Mouse (Mus musculus) layer of hippocampus, adult 9-10 months (tissue): ENCODE data around the gene Dnaja3.
A peak's percentile ranks its signal among the peaks of the same experiment; 100 is the strongest.

Source experiments
- DNase-seq: peaks from one replicate; pipeline ENCODE4 v3.0.0; 2022; ENCODE audit warnings: low spot score

Gene Dnaja3

DNA sequence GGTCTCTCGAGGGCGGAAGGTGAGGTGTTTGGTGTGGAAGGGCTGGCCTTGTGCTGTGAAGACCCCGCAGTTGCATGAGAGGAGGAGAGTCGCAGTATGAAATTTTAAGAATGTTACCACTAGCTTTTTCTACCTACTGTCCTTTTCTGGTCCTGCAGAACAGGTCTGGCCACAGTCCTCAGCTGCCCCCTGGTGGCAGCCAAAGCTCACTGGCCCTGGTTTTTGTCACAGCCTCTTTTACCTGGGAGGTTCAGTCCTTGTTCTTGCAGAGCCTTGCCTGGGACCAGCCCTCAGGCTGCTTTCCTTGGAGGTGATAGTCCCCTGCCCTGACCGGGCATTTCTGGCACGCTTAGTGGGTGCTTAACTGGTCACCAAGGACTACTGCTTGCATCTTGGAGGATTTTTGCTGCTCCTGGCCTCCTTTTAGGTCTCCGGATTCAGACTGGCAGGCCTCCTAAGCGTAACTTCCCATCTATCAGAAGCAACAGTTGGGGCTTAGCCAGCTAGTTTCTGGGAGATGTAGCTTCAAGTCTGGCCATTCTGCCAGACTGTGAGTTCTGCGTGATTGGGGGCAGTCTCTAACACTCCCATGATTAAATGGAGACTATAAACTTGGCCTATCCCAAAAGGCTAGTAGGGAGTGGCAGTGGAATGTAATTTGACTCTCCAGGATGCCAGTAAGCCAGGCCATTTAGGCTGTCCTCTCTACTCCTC lies 31.8 kb upstream of the Dnaja3 start:
- peak; percentile 71 for DNase-seq

DNA sequence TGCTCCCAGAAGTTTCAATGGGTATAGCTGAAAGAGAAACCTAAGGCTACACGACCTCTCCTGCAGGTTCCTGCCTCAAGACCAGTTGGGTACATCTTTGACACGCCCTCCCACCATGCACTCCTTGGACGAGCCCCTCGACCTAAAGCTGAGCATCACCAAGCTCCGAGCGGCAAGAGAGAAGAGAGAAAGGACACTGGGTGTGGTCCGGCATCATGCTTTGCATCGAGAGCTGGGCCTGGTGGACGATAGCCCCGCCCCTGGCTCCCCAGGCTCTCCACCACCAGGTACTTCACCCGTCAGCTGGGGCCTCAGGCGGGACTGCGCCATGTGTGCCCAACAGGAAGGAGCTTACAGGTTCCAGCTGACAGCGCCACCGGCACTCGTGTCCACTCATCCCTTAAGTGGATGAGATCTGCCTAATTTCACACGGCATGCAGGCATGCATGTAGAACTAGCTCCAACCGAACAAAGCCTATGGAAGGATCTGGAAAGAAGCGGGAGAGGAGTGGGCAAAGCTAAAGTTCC lies 31.2 kb upstream of the Dnaja3 start:
- DNase-seq: no peak

DNA sequence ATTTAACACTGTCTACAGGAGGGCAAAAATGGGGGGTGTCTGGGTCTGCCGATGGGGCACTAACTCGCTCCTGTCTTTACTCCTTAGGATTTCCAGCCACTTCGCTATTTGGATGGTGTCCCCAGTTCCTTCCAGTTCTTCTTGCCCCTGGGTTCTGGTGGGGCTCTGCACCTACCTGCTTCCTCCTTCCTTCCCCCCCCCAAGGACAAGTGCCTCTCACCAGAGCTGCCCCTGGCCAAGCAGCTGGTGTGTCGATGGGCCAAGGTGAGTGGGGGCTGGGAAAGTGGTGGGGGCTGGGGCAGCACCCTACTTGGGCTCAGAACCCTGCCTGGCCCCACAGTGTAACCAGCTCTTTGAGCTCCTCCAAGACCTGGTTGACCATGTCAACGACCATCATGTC lies 28.6 kb upstream of the Dnaja3 start:
- DNase-seq: no peak

DNA sequence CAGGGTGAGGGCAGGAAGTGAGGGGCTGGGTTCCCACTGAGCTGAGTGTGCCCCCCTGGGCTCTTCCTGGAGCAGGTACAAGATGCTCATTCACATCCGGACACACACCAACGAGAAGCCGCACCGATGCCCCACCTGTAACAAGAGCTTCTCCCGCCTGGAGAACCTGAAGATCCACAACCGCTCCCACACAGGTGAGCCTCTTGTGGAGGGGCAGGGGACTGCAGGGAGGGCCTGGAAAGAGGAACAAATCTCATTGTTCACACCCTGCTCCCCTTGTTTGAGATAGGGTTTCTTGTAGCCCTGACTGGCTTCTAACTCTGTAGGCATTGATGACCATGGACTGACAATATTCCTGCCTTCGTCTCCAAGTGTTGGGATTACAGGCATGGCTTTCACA lies 28.1 kb upstream of the Dnaja3 start:
- DNase-seq: no peak

DNA sequence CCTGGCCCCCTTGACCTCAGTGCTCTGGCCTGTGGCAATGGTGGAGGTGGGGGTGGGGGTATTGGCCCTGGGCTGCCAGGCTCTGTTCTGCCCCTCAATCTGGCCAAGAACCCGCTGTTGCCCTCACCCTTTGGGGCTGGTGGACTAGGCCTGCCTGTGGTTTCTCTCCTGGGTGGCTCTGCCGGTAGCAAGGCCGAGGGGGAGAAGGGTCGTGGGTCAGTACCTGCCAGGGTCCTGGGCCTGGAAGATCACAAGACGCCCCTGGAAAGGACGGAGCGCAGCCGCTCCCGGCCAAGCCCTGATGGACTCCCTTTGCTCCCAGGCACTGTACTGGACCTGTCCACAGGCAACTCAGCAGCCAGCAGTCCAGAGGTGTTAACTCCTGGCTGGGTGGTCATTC lies 26.1 kb upstream of the Dnaja3 start:
- DNase-seq: no peak

DNA sequence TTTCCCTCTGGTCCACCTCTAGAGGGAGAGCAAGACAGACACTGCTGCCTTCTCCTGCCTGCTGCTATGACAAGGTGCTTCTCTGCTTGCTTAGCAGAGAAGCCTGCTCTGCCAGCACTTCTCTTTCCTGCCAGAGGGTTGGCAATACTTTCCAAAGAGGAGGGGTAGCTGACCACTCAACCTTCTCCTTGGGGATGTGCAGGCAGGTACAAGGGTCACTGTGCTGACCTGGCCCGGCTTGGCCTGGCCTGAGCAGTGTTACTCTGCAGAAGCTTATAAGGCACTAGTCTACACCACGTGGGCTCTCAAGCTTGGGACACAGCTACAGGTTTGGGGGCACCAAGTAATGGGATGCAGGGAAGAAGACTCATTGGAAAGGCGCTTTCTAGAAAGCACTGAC lies 25.1 kb upstream of the Dnaja3 start:
- DNase-seq: no peak

DNA sequence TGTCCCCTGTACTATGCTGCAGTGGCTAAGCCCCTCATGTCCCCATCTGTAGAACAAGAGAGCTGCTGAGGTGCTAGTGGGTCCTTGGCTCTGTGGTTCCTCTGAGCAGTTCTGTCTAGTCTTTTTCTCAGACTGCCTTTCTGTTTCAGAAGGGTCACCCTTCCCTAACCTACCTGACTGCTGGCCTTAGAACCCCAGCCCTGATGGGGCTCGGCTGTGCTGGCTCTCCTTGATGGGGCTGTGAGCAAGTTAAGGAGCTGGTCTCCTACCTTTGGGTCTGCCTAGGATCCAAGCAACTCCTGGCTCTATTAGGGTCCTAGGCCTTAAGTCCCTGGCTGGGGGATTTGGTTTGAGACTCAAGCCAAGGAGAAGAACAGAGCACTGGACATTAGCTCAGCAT lies 24.5 kb upstream of the Dnaja3 start:
- DNase-seq: no peak

DNA sequence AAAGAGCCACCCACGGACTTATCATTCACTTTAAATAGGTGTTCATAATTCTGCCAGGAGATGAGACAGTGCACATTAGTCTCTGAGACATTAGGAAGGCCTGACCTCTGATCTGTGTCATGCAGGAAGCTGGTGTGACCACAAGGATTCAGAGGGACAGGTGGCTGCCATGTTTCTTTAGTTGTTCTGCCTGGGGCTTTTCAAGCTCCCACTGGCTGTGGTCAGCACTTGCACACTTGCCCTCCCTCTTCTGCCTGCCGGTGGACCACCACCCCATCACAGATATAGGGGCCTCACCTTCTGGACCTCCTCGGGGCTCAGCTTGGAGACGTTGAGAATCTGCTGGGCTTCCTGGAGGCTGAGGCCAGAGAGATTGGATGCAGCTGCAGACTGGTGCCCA lies 23.0 kb upstream of the Dnaja3 start:
- DNase-seq: no peak

DNA sequence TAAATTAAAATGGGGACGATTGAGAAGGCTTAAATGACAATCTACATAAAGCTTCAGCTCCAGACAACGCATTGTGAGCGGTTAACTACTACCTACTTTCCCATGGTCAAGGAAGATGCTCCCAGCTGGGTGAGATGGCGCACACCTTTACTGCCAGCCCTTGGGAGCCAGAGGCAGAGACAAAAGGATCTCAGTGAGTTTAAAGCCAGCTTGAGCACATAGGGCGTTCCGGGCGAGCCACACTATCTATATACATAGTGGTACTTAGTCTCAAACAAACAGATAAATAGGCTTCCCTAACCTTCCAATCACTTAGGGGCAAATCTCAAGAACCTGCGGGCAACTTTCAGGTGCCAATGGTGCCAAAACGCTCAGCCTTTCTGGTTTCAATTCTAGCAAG lies 15.7 kb upstream of the Dnaja3 start:
- DNase-seq: no peak

DNA sequence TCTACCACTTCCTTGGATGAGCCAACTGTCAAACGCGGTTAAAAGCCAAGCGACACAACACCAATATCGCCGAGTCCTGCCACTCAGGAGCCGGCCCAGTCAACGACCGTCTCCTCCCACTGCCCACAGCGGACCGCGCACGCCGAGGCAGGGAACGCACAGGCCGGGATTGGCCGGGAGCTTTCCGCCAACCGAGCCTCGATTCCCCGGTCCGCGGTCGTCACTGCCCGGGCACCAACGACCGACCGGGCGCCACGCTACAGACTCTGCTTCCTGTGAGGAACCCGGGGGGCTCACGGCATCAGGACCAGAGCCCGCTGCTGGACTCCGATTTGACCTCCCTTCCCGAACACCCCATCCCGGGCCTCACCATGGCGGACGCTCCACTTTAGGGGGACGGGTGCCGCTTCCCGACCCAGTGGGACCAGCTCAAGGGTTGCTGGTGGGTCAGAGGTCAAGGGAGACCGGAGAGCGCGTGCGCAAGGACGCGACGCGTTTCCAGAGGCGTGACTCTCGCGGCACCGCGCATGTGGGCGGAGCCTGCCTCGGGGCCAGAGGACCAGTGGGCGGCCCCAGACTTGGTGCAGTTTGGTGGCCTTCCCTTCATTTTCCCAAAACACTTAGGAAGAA lies 15.2 kb upstream of the Dnaja3 start, which contains the start of gene Pam16:
Gene Pam16, minus strand, starts transcription at position 508 of the 630 bp plus-strand sequence.
- peak; percentile 85 for DNase-seq

DNA sequence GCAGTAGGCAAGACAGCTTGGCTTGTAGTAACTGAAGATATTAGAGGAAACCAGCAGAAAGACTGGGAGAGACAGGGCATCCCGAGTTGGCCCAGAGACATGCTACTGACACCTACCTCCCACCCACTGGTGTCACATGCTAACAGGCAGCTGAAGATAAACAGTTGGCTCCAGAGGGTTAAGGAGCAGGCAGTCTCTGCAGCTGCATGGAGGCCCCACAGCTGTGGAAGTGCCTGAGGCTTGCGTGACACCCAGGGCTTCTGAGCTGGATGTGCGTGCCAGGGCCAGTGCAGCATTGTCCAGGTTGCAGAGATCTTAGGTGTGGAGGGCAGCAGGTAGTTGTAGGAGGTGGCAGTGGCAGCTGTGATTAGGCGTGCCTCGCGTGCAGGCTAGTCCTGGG lies 12.7 kb upstream of the Dnaja3 start:
- no peak for DNase-seq

DNA sequence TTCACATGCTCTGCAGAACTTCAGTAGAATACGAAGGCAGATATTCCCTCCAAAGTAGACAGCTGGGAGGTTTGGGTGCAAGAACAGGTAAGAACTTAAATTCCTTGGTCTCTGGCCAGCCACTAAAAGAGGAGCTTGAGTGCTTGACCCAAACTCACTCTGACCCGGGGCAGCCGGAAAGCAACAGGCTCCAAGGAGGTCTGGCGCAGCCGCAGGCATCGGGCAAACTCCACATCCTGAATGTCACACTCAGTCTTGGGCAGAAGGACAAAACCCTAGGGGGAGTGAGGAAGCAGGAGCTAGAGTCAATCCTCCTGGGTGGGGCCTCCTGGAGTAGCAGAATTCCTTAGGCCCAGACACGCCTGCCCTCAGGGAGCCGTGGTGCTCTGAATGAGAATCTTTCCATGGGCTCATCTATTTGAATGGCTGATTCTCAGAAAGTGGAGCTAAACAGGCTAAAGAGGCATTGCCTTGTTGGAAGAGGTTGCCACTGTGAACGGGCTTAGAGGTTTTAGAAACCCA lies 10.8 kb upstream of the Dnaja3 start:
- no peak for DNase-seq

DNA sequence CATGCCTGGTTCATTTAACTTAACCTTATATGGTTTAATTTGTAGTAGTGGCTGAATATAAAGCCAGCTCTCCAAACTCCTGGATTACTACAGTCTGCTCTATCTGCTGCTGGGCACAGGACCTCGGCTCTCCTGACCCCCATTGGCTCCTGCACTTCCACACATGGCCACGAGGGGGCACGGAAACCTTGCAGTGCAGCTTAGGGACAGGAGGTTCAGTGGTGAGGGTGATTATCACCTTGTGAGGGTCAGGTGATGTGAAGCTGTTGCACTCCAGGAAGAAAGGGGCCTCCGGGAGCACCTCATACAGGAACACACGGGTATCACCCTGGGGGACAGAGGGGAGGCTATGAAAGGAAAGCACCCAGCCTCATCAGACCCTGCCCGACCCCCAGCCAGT lies 9.8 kb upstream of the Dnaja3 start:
- peak; percentile 63 for DNase-seq

DNA sequence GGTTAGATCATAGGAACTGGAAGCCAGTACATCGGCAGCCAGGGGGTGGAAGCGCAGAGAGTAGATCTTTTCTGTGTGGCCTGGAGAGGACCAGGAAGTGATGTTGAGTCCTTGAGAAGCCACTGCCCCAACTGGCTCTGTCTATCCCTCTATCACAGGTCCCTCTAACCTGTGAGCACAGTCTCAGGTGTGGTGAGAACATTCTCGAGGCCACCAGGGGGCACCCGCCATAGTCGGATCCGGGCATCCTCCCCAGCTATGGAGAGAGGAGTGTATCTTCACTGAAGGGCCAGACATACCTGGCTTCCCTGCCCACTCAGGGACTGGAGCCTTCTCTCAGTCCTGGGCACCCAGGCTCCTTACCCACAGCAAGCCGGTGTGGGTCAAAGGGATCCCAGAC lies 7.7 kb upstream of the Dnaja3 start:
- no peak for DNase-seq

DNA sequence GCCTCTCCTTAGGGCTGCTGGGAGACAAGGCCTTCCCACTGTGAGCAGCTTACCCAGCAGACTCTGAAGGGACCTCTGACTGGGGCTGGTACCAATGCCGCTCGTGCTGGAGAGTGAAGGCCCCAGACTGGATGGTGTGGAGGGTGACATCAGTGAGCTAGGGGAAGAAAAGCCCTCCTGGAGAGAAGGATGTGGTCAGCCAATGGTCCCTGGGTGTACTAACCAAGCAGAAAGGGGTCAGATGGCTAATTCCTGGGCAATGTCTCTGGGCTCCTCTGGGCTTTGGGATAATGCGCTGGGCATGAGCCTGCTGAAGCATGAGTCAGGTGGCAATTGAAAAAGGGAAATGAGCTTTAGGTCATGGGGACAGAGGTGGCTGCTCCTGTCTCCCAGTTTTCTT lies 6.1 kb upstream of the Dnaja3 start:
- DNase-seq: no peak

DNA sequence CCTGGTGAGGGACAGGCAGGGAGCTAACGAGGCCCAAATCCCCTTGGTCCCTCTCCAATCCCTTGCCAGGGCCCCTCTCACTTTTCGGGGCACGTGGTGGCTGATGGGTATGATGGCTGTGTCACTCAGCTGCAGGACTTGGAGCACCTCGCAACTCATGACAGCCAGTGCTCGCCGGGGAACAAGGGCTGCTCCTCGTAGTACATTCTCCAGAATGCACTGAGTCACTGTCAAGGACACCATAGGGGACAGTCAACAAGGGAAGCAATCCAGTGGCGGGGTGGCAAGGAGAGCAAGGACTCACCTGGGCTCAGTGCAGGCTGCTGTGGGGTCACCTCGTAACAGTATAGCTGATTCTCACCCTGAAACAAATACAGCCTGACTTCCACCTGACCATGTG lies 5.1 kb upstream of the Dnaja3 start:
- no peak for DNase-seq

DNA sequence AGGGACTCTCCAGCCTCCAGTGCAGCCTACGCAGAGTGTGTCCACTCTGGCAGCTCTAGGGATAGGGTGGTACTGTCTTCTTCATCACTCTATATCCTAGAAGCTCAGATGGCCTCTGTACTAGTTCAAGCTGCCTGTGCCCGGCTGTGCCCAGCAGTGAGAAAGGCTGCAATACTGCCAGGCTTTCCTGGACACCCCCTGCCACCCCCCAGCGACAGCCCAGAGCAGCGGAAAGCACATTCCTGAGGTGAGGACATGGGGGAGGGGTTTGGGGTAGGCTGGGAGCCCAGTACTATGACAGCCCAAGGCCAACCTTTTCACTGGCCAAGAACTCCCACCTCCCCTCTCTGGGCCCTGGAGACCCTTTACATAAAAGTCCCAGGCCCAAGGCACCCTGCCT lies 4.0 kb upstream of the Dnaja3 start:
- no peak for DNase-seq

DNA sequence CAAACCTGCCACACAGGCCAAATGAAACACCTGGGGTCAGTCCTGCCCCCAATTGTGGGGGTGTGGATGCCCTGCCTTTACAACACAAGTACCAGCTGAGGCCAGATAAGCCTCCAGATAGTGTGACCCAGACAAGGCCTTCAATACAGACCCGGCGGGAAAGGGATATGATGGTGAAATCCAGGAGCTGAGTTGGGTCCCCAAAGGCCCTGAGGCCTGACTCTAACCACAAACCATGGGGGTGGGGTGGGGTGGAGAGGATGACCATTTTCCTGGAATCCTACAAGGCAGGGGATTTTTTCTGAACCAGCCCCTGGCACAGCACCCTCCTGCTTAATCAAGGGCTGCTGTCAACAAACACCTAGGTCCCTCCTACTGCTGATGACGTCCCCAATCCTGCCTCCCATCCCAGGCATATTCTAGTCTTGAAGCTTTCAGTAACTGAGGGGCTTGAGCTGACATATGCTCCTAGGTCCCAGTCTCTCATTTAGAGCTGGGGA lies 848 bp upstream of the Dnaja3 start:
- DNase-seq: no peak

DNA sequence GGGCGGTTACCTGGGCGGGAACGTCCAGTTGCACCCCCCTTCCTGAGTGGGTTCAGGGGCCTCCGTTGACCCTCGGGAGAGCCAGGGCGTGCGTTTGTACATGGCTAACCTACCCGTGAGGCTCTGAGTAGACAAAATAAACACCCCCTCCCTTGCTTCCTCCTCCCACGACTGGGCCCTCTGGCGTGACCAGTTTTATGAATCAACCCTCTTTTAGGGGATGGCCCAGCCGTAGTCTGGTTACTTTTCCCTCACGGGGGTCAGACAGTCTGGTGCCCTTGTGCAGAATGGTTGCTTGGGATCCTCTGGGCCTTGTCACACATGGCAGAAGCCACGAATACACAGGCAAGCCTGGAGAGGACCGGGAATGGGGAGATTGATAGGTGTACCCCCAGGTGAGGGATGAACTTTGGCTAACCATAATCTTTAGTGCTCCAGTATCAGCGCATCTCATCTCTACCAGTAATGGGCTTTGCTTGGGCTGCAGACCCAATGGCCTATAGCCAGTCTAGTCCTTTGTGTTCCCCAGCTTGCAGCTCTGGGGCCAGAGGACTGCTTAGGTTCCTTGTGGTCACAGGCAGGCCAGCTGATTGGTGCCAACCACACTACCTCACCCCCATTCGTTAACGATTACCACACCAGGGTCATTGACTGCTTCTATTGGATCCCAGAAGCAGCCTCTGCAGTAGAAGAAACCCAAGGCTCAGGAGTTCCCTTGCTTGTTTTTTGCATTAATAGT lies 647 bp downstream of the Dnaja3 start:
- DNase-seq: no peak

DNA sequence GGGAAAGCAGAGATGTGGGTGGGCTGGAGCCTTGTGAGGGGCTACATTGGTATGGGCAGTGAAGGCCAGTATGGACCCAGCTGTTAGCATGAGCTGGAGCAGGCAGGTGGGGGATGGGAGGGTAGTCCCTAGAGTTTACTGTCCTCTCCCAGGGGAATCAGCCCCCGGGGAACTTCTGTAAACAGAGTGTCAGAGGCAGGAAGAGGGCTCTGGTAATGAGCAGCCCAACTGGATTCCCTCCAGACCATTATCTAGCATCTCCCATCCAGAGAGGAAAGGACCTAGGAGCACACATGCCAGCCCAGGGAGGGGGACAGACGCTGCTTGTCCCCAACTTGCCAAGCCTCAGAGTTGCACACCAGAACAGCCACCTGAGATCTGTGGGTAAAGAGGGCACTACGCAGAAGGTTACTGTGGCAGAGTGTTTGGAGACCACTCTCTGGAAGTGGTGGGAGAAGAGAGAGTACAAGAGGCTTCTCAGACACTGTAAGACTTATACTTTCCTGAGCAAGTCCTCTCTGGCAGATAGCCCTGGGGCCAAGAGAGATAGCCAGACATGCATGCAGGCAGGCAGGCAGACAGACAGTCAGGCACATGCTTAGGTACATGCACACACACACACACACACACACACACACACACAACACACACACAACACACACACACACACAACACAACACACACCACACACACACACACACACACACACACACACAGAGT lies 1.5 kb downstream of the Dnaja3 start:
- DNase-seq: no peak

DNA sequence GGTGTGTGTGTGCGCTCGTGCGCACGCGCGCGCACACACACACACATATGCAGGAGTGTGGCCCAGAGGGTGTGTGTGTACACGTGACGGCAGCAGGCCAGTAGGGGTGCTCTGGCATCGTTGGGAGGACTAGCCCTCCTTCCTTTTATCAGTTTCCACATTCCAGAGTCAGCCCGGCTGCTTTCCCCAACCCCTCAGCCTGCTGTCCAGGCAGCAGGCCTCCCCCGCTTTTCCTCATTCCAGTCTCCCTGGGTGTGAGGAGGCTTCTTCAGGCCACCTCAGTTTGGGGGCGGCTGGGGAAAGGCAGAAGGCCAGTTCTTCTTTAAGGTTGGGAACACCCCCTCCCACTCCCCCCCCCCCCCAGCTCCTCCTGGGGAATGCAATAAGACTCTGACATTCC lies 2.4 kb downstream of the Dnaja3 start:
- DNase-seq: no peak

DNA sequence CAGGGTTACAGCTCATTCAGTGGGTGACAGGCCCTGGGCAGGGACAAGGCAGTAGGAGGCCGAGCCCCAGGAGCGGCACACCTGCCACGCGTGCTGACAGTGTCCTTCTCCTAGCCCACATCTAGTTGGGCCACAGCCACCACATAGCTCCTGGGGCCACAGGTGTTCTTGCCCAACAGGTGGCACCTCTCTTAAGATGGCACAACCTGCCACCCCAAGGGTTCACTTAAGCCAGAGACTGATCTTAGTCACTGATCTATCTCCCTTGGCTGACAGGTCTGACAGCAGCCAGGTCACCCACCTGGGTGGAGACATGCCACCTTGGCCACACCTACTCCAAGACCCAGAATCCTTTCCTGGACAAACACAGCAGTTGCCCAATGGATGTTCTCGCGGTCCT lies 3.1 kb downstream of the Dnaja3 start:
- no peak for DNase-seq
